8 mouse cellular contexts compared by ENCODE assay signal in the genomic region with DNA sequence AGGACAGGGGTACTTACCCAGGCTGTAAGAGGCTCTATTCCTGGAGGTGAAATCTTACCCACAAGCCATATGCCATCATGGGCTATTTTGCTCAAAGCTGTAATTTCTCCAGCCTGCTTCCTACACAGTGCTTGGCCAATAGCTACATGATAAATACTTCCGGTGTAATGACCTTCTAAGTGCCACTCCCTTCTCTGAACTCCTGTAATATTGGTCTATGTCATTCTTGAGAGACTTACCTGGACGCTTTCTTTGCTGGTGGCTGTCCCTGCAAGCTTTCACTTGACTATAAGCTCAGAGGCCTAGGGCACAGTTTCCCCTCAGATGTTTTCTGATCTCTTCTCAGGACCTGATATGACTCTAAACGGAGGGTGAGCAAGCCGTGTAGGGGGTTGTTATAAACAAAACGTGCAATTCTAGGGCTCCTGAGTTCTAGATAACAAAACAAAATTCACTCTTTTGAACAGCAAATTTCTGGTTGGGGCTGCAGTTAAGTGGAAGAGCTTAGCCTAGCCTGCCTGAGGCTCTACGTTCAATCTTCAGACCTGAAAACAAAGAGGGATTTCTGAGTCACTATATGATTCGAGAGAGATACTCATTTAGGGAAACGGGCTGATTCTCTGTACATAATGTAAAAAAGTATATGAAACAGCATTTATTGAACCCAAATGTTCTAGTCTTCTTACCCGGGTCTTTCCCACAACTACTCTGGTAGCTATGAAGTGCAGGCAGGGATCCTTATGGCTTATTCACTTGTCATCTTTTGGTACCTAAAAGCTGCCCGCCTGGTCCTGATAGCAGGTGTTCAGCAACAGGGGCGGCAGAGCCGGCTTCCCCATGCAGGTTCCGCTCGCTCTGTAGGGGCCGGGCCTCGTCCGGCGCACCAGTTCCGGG. TPM values are rescaled to one million over a fixed set of nuclear protein-coding genes. Genes with fewer than 3 reads are reported as not detected.
DNase-seq lines count a peak whose midpoint lies in the region; ATAC-seq and TF ChIP-seq lines count a peak whose summit lies in the region.

No protein-coding gene starts in this region.

- H3K4me3 ChIP-seq in kidney, adult 2 months (ENCODE audit: insufficient read depth, low read depth, low read length) = peak overlapping the region; percentile 76
- H3K4me3 ChIP-seq in hindbrain, embryonic 16.5 days (ENCODE audit: low read length) = peak overlapping the region; percentile 89
- H3K4me3 ChIP-seq in midbrain, embryonic 15.5 days = peak overlapping the region; percentile 97

- H3K9ac ChIP-seq in hindbrain, embryonic 16.5 days (ENCODE audit: low read depth, low read length) = peak overlapping the region; percentile 86
- H3K9ac ChIP-seq in midbrain, embryonic 15.5 days = peak overlapping the region; percentile 74

- DNase-seq in kidney, adult 2 months = no peak
- DNase-seq in kidney, adult 18-20 months = no peak
- DNase-seq in MN1 (ENCODE audit: low spot score) = peak; percentile 49
- DNase-seq in B cell, adult 2 months = no peak
- DNase-seq in right cerebral cortex, adult 2 months (ENCODE audit: low spot score in 2 of 2) = no peak
- no peak for DNase-seq in kidney, postnatal 4 days

- H3K27me3 ChIP-seq in kidney, adult 2 months (replicated peaks; ENCODE audit: control insufficient read depth, insufficient read depth, low read length) = no peaks in the 10 kb centered on the region
- H3K27me3 ChIP-seq in hindbrain, embryonic 16.5 days (replicated peaks; ENCODE audit: control insufficient read depth, insufficient read depth, low read length) = no peaks in the 10 kb centered on the region
- no peaks in the 10 kb centered on the region for H3K27me3 ChIP-seq in midbrain, embryonic 15.5 days (replicated peaks)

- H3K9me3 ChIP-seq in hindbrain, embryonic 16.5 days (ENCODE audit: control insufficient read depth, low read length) = no peaks in the 10 kb centered on the region
- H3K9me3 ChIP-seq in midbrain, embryonic 15.5 days = no peaks in the 10 kb centered on the region

- peak; percentile 84 for ATAC-seq in hindbrain, embryonic 16.5 days
- ATAC-seq in midbrain, embryonic 15.5 days (replicated peaks) = peak; percentile 80; the same call in 1 of the 2 replicates

- peak overlapping the region; percentile 92 for H3K27ac ChIP-seq in kidney, adult 2 months (ENCODE audit: insufficient read depth, low read depth, low read length)
- H3K27ac ChIP-seq in hindbrain, embryonic 16.5 days (ENCODE audit: low read depth, low read length) = peak overlapping the region; percentile 94
- peak overlapping the region; percentile 90 for H3K27ac ChIP-seq in midbrain, embryonic 15.5 days

- H3K36me3 ChIP-seq in kidney, adult 2 months (ENCODE audit: control insufficient read depth, insufficient read depth, low read length) = no peaks in the 10 kb centered on the region
- H3K36me3 ChIP-seq in hindbrain, embryonic 16.5 days (ENCODE audit: control insufficient read depth, insufficient read depth, low read length) = no peaks in the 10 kb centered on the region
- H3K36me3 ChIP-seq in midbrain, embryonic 15.5 days (replicated peaks) = no peaks in the 10 kb centered on the region

- peak overlapping the region; percentile 69 for H3K4me2 ChIP-seq in hindbrain, embryonic 16.5 days (ENCODE audit: low read length)
- peak overlapping the region; percentile 99 for H3K4me2 ChIP-seq in midbrain, embryonic 15.5 days

- H3K4me1 ChIP-seq in kidney, adult 2 months (ENCODE audit: control insufficient read depth, insufficient read depth, low read length) = peaks cover 31% of the 10 kb centered on the region
- peaks cover 31% of the 10 kb centered on the region for H3K4me1 ChIP-seq in hindbrain, embryonic 16.5 days (ENCODE audit: control insufficient read depth, insufficient read depth, low read depth, low read length)
- peaks cover 39% of the 10 kb centered on the region for H3K4me1 ChIP-seq in midbrain, embryonic 15.5 days

- TF ChIP-seq POLR2A in kidney, adult 2 months (IDR thresholded peaks at IDR 0.05; ENCODE audit: low read depth, low read length) = no peak

- 7% methylated on average over 19 of the region's 19 CpGs for WGBS in kidney, adult 2 months
- 20% methylated on average over 19 of the region's 19 CpGs for WGBS in hindbrain, embryonic 16.5 days
- WGBS in midbrain, embryonic 15.5 days = 19% methylated on average over 19 of the region's 19 CpGs

- no peak for TF ChIP-seq CTCF in kidney, adult 2 months (conservative IDR thresholded peaks at IDR 0.05; ENCODE audit: insufficient read depth, insufficient read length, low read depth, low read length)

RNA-seq across cellular contexts. Expression of a gene that starts 0.8 kb away (rescaled TPM):
- 102 and 134 TPM in 2 replicates for polyA plus RNA-seq in kidney, adult 2 months (2012; rRNA removed)
- 339 and 345 TPM in 2 replicates for polyA plus RNA-seq in hindbrain, embryonic 16.5 days (2015; fragmentation: Nextera tagmentation; extraction: Ambion mirVana)
- polyA plus RNA-seq in midbrain, embryonic 15.5 days (2015; fragmentation: Nextera tagmentation; extraction: Ambion mirVana) = 330 and 331 TPM in 2 replicates
